Mouse (Mus musculus) thymus, adult 2 months (tissue): ENCODE results near the gene 2810408A11Rik.
"Not testable (repeated sequence)": the region's sequence is repeated elsewhere in the genome, so short reads cannot be mapped to it uniquely, and the experiment has no call there.

ENCODE experiments used
- CTCF ChIP-seq: fragments of 200-500 bp; IDR thresholded peaks from 2 replicates; pipeline ENCODE4 v1.5.1; 2012; ENCODE audit warnings: mild to moderate bottlenecking, control low read depth, low read length, moderate library complexity, borderline replicate concordance; ENCODE audit not compliant: control insufficient read depth, poor library complexity, insufficient read depth; ENCODE audit errors: extremely low read depth
- POLR2A ChIP-seq: fragments of 200-500 bp; IDR thresholded peaks from 2 replicates; pipeline ENCODE4 v1.6.1; 2012; ENCODE audit warnings: mild to moderate bottlenecking, low read length, control low read depth, moderate library complexity; ENCODE audit not compliant: control insufficient read depth, poor library complexity, insufficient read depth; ENCODE audit errors: extremely low read depth

DNA sequence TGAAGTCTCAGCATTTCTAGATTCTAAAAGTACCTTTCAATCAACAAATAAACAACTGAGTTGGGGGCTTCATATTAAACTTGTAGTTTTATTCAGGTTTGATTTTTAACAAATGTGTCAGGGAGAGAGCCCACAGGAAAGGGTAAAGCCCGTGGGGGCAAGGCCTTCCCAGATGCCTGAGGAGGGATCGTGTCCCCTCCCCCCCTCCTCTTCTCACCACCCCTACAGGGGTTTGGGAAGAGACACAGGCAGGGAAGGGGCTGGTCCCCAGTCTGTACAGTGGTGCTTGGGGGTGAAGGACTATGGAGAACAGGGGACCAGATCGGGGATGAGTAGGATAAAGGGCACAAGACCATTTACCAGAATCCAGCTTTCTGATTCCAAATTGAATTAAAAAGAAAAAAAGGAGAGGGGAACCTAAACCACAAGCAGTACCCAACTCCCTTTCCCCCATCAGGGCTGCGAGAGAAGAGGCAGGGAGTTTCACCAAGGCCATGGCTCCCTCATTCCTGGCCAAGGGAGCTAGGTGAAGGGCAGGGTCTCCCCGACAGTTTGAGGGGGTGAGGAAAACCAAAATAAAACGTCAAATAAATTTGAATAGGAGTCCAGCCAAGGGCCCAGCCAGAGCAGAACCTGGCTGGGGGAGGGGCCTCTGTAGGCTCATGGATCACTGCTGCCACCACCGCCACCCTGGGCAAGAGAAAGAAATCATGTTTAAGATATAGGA is 16.0 kb upstream of the 2810408A11Rik start:
- not testable (repeated sequence) for TF ChIP-seq CTCF, POLR2A
